Mouse (Mus musculus): Measurements from ENCODE around the gene P4ha2. TPM values are rescaled to one million over a fixed set of nuclear protein-coding genes. Genes with fewer than 3 reads are reported as not detected.
A peak's percentile ranks its signal among the peaks of the same experiment; 100 is the strongest.
"Not testable (repeated sequence)": the region's sequence is repeated elsewhere in the genome, so short reads cannot be mapped to it uniquely, and the experiment has no call there.

The P4ha2 gene
- polyA plus RNA-seq, 1 experiment from 2014 or later: 8.3 TPM

DNA sequence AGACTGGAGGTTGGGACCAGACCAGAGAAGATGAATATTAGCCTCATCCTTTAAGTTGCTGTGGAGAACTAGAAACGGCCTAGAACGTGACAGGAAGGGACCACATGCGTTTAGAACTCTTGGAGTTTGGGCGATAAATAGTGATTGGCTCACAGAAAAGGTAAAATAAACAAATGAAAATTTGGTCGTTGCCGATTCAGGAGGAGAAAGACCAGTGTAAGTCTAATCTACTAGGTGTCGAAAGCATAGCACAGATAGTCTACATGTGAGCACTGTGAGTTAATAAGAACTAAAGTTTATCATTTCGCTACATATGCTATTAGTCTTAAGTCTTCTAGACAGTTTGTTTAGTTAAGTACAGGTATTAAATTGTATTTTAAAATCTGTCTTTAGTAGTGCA, 30.1 kb downstream of the P4ha2 start:
- H3K27me3 ChIP-seq (replicated peaks; ENCODE audit: control insufficient read depth, insufficient read depth, low read length): no peaks in the 10 kb centered on the region
- H3K27ac ChIP-seq (ENCODE audit: low read depth, low read length): no peak overlapping the region
- H3K4me1 ChIP-seq (replicated peaks; ENCODE audit: control insufficient read depth, insufficient read depth, low read length): no peaks in the 10 kb centered on the region
- no peaks in the 10 kb centered on the region for H3K9me3 ChIP-seq (ENCODE audit: control insufficient read depth)
- 82% methylated on average over 8 of the region's 8 CpGs for WGBS
- no peak for ATAC-seq
- no peak overlapping the region for H3K4me3 ChIP-seq (ENCODE audit: low read depth, low read length)
- H3K4me2 ChIP-seq (replicated peaks; ENCODE audit: low read depth): no peak overlapping the region
- TF ChIP-seq CTCF (IDR thresholded peaks at IDR 0.05; ENCODE audit: low read depth): no peak
- H3K9ac ChIP-seq (ENCODE audit: low read depth, low read length): no peak overlapping the region
- 0 out of 2 replicates have a peak, but pooled peaks cover 1% of the 10 kb centered on the region for H3K36me3 ChIP-seq (ENCODE audit: control insufficient read depth, insufficient read depth)

DNA sequence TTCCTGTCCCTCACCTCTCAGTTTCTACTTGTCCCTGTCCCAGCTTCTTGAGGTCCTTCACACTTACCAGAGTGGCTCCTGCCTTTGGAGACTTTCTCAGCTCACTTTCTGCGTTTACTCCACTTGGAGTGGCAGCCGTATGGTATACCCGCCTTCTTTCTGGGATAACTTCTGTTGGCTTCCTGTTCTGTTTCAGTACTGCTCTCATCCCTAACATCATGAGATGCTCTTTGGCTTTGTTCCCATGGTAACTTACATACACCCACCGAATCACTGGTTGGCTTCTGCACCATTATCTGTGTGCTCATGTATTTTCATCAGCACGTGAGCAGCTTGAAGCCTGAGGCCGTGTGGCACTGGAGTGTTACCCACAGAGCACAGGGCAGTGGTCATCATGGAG, 30.8 kb downstream of the P4ha2 start:
- no peaks in the 10 kb centered on the region for H3K9me3 ChIP-seq (ENCODE audit: control insufficient read depth)
- WGBS: 85% methylated on average over 6 of the region's 6 CpGs
- no peaks in the 10 kb centered on the region for H3K4me1 ChIP-seq (replicated peaks; ENCODE audit: control insufficient read depth, insufficient read depth, low read length)
- no peaks in the 10 kb centered on the region for H3K36me3 ChIP-seq (ENCODE audit: control insufficient read depth, insufficient read depth)
- TF ChIP-seq CTCF (IDR thresholded peaks at IDR 0.05; ENCODE audit: low read depth): no peak
- no peak overlapping the region for H3K27ac ChIP-seq (ENCODE audit: low read depth, low read length)
- H3K9ac ChIP-seq (ENCODE audit: low read depth, low read length): no peak overlapping the region
- H3K4me3 ChIP-seq (ENCODE audit: low read depth, low read length): no peak overlapping the region
- no peak for ATAC-seq
- no peak overlapping the region for H3K4me2 ChIP-seq (replicated peaks; ENCODE audit: low read depth)
- no peaks in the 10 kb centered on the region for H3K27me3 ChIP-seq (replicated peaks; ENCODE audit: control insufficient read depth, insufficient read depth, low read length)

DNA sequence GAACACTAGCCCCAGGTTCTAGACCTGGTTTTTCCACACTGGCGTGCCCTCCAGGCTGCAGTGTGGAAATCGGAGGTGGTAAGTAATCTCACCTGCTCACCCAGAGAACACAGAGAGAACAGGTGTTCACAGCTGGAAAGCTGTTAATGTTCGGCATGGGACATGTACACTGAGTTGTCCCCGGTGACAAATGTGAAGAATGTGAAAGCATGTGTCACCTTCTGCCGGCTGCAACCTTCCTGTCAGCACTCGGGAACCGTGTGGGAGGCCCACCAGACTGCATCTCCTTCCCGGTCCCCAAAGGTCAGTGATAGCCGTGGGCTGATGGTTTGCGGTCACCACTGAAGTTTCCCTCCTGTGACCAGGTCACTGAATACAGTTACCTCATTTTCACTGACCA, 32.4 kb downstream of the P4ha2 start:
- Histone ChIP-seq H3K4me1 (replicated peaks; ENCODE audit: control insufficient read depth, insufficient read depth, low read length) (no peaks in the 10 kb centered on the region), H3K4me3 (ENCODE audit: low read depth, low read length) (no peak overlapping the region), H3K27ac (ENCODE audit: low read depth, low read length) (no peak overlapping the region), H3K4me2 (replicated peaks; ENCODE audit: low read depth) (no peak overlapping the region), H3K27me3 (replicated peaks; ENCODE audit: control insufficient read depth, insufficient read depth, low read length) (no peaks in the 10 kb centered on the region), H3K9ac (ENCODE audit: low read depth, low read length) (no peak overlapping the region), H3K36me3 (ENCODE audit: control insufficient read depth, insufficient read depth) (no peaks in the 10 kb centered on the region), H3K9me3 (ENCODE audit: control insufficient read depth) (no peaks in the 10 kb centered on the region)
- 70% methylated on average over 10 of the region's 10 CpGs for WGBS
- no peak for TF ChIP-seq CTCF (IDR thresholded peaks at IDR 0.05; ENCODE audit: low read depth)
- ATAC-seq: no peak

DNA sequence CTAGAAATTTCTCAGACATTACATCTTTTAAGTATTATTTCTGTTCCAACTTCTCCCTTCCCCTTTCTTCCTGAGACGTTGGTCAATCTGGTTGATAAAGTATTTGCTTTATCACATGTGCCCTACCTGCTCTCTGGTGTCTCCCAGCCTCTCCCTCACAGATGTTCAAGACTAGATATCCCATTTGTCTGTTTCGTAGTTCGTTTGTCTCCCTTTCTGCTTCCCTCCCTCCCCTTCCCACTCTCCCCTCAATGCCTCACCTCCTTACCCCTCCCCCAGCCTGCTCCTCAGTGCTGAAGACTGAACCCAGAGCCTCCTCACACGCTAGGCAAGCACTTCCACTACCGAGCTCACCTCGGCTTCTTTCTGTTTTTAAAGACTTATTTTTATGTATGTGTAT, 35.0 kb downstream of the P4ha2 start:
- 74% methylated on average over 6 of the region's 6 CpGs for WGBS
- Histone ChIP-seq H3K4me1 (replicated peaks; ENCODE audit: control insufficient read depth, insufficient read depth, low read length) (no peaks in the 10 kb centered on the region), H3K4me3 (ENCODE audit: low read depth, low read length) (no peak overlapping the region), H3K9me3 (ENCODE audit: control insufficient read depth) (no peaks in the 10 kb centered on the region), H3K4me2 (replicated peaks; ENCODE audit: low read depth) (no peak overlapping the region), H3K27ac (ENCODE audit: low read depth, low read length) (no peak overlapping the region), H3K9ac (ENCODE audit: low read depth, low read length) (no peak overlapping the region), H3K27me3 (replicated peaks; ENCODE audit: control insufficient read depth, insufficient read depth, low read length) (no peaks in the 10 kb centered on the region), H3K36me3 (ENCODE audit: control insufficient read depth, insufficient read depth) (no peaks in the 10 kb centered on the region)
- no peak for TF ChIP-seq CTCF (IDR thresholded peaks at IDR 0.05; ENCODE audit: low read depth)
- ATAC-seq: no peak

DNA sequence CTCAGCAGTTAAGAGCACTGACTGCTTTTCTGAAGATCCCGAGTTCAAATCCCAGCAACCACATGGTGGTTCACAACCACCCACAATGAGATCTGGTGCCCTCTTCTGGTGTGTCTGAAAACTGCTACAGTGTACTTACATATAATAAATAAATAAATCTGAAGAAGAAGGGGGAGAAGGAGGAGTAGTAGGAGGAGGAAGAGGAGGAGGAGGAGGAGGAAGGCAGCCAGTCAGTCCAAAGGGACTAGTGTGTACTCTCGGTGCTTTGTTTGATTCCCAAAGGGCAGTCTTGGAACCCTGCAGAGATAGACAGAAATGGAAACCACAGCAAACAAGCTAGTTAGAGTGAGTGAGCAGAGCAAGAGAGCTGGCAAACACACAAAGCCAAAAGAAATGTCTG, 40.3 kb downstream of the P4ha2 start:
- not testable (repeated sequence) for H3K4me3 ChIP-seq (ENCODE audit: low read depth, low read length); H3K9me3 ChIP-seq (ENCODE audit: control insufficient read depth); H3K27ac ChIP-seq (ENCODE audit: low read depth, low read length); H3K4me1 ChIP-seq (replicated peaks; ENCODE audit: control insufficient read depth, insufficient read depth, low read length); ATAC-seq; H3K27me3 ChIP-seq (replicated peaks; ENCODE audit: control insufficient read depth, insufficient read depth, low read length); H3K9ac ChIP-seq (ENCODE audit: low read depth, low read length); H3K36me3 ChIP-seq (ENCODE audit: control insufficient read depth, insufficient read depth); H3K4me2 ChIP-seq (replicated peaks; ENCODE audit: low read depth)
- WGBS: 53% methylated on average over 2 of the region's 2 CpGs

DNA sequence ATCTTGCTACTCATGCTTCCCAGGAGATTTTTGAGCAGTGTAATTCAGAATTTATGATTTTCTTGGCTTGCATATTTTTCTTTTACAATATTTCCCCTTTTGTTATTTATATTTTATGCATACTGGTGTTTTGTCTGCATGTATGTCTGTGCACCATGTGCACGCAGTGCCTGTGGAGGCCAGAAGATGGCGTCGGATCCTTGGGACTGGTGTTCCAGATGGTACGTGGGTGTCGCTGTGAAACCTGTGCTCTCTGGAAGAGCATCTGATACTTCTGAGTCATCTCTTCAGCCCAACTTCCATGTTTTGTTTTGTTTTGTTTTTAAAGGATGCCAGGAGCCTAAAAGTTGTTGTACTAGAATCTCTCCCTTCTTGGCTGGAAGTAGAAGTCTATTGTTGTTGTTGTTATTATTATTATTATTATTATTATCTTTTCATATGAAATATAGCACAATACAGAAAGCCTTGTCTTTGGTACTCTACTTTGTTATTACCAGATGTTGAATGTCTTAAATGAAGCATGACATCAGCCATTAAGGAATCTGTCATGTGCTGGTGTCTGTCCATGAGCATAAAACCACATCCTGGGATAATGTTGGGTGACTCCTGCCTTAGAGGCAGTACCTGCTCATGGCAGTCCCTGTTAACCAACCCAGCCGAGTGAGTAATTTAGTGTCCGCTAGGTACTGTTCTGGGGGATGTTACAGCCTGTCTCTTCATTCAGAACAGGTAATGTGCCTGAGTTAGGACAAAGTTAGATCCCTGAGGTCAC, 41.5 kb downstream of the P4ha2 start:
- no peaks in the 10 kb centered on the region for H3K4me1 ChIP-seq (replicated peaks; ENCODE audit: control insufficient read depth, insufficient read depth, low read length)
- 86% methylated on average over 7 of the region's 7 CpGs for WGBS
- no peak overlapping the region for H3K4me3 ChIP-seq (ENCODE audit: low read depth, low read length)
- H3K9ac ChIP-seq (ENCODE audit: low read depth, low read length): no peak overlapping the region
- ATAC-seq: no peak
- no peak overlapping the region for H3K4me2 ChIP-seq (replicated peaks; ENCODE audit: low read depth)
- no peaks in the 10 kb centered on the region for H3K36me3 ChIP-seq (ENCODE audit: control insufficient read depth, insufficient read depth)
- TF ChIP-seq CTCF (IDR thresholded peaks at IDR 0.05; ENCODE audit: low read depth): peak; percentile 15; the same call in 1 of the 2 replicates
- H3K27me3 ChIP-seq (replicated peaks; ENCODE audit: control insufficient read depth, insufficient read depth, low read length): no peaks in the 10 kb centered on the region
- H3K9me3 ChIP-seq (ENCODE audit: control insufficient read depth): no peaks in the 10 kb centered on the region
- H3K27ac ChIP-seq (ENCODE audit: low read depth, low read length): no peak overlapping the region

All from intestine, postnatal 0 days (tissue).